Mouse (Mus musculus) cerebellum, adult 9-10 months (tissue): ENCODE measurements around the gene Gm10447.
A peak's percentile ranks its signal among the peaks of the same experiment; 100 is the strongest.
"Not testable (repeated sequence)": the region's sequence is repeated elsewhere in the genome, so short reads cannot be mapped to it uniquely, and the experiment has no call there.

Source experiments
- DNase-seq: peaks from one replicate; pipeline ENCODE4 v3.0.0; 2022

The Gm10447 gene

GRCm38 (mm10) chr11:53441921-53442320, 15.0 kb downstream of the Gm10447 start:
- DNase-seq, result no peak

GRCm38 (mm10) chr11:53436338-53436737, 20.6 kb downstream of the Gm10447 start:
- DNase-seq, result no peak

- DNase-seq, result no peak
These were observed 21.4 kb downstream of the Gm10447 start for GRCm38 (mm10) chr11:53435504-53435903.

- DNase-seq, result no peak
These were observed 23.9 kb downstream of the Gm10447 start for GRCm38 (mm10) chr11:53433057-53433456.

GRCm38 (mm10) chr11:53431347-53432056, 25.4 kb downstream of the Gm10447 start:
- no peak for DNase-seq

GRCm38 (mm10) chr11:53430670-53431346, 26.1 kb downstream of the Gm10447 start, which contains the start of the genes Uqcrq and Gdf9:
Gene Uqcrq (minus strand): TSS chr11:53430831.
Gene Gdf9 (plus strand): TSS chr11:53431023.
- peak; percentile 100 for DNase-seq

GRCm38 (mm10) chr11:53430300-53430669, 26.6 kb downstream of the Gm10447 start:
- DNase-seq, result no peak

GRCm38 (mm10) chr11:53429182-53429581, 27.7 kb downstream of the Gm10447 start:
- DNase-seq, result no peak

- no peak for DNase-seq
These were observed 28.2 kb downstream of the Gm10447 start for GRCm38 (mm10) chr11:53428716-53429057.

- no peak for DNase-seq
These were observed 28.8 kb downstream of the Gm10447 start for GRCm38 (mm10) chr11:53427993-53428715.

GRCm38 (mm10) chr11:53426914-53427313, 30.0 kb downstream of the Gm10447 start:
- not testable (repeated sequence) for DNase-seq

- DNase-seq, result no peak
These were observed 31.1 kb downstream of the Gm10447 start for GRCm38 (mm10) chr11:53425711-53426255.

- DNase-seq, result no peak
These were observed 31.7 kb downstream of the Gm10447 start for GRCm38 (mm10) chr11:53425251-53425650.

- DNase-seq, result no peak
These were observed 32.1 kb downstream of the Gm10447 start for GRCm38 (mm10) chr11:53424826-53425225.

- no peak for DNase-seq
These were observed 33.9 kb downstream of the Gm10447 start, which contains the start of gene Leap2 for GRCm38 (mm10) chr11:53423036-53423435. Gene Leap2 (minus strand): TSS chr11:53423170.

GRCm38 (mm10) chr11:53418048-53418447, 38.9 kb downstream of the Gm10447 start:
- no peak for DNase-seq

- no peak for DNase-seq
These were observed 43.0 kb downstream of the Gm10447 start for GRCm38 (mm10) chr11:53413871-53414270.

- DNase-seq, result no peak
These were observed 45.2 kb downstream of the Gm10447 start for GRCm38 (mm10) chr11:53411738-53412137.
